Mouse (Mus musculus): ENCODE data around the gene Mndal. TPM values are rescaled to one million over a fixed set of nuclear protein-coding genes. Genes with fewer than 3 reads are reported as not detected.
"Not testable (repeated sequence)": the region's sequence is repeated elsewhere in the genome, so short reads cannot be mapped to it uniquely, and the experiment has no call there.

Gene Mndal
- polyA plus RNA-seq, 1 experiment from 2014 or later: 3.6 TPM

DNA sequence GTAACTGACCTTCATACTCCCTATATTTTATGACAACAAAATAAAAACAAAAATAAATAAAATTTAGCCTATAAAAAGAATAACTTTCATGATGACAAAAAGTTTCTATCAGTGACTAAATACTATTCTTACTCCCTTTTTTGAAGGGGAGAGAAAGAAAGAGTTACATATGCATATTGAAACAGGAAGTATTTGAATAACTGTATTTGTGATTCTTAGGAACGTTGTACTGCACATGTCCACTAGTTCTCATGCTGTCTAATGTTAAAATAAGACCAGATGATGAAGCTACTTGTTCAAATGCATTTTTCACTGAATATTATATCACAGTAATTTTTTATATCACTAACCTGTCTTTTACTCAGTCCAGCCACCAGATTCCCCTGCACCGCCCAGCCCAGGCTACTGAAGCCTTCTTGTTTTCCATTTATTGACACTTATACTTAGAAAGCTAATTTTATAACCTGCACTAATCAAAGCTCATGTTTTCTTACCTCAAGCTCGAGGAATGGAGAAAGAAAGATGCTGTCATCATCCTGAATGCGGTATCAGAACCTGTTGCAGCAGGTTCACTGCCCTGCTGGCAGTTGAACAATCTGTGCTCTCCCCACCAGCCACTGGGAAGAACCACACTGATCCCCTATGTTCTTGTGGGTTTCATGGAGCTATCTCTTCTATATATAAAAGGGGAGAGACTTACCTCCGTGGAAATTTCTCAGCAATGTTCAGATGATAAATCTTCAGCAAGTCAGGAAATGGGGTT, 62.9 kb downstream of the Mndal start:
- H3K4me1 ChIP-seq; H3K9me3 ChIP-seq; H3K27me3 ChIP-seq (replicated peaks); H3K9ac ChIP-seq; ATAC-seq (ENCODE audit: insufficient read depth, low FRiP score, low read depth); H3K4me3 ChIP-seq (replicated peaks); H3K27ac ChIP-seq; H3K4me2 ChIP-seq; H3K36me3 ChIP-seq: not testable (repeated sequence)
- WGBS: 62% methylated on average over 5 of the region's 5 CpGs

DNA sequence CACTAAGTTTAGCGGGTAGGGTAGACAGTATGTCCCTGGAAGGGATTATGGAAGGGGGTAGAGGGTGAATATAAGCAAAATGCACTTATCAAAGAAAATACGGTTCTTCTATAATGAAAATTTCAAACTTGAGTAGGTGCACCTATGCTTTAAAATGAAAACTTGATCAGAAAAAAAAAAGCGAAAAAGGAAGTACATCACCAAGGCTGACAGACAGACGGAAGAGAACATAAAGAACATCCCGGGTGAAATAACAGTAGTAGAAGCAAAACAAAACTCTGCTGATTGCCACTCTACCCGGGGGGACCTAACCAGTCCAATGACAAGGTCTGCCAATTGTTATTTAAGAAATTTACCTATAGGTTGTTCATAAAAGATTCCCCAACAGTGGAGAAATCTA, 64.0 kb downstream of the Mndal start:
- H3K9me3 ChIP-seq; H3K27me3 ChIP-seq (replicated peaks); H3K4me3 ChIP-seq (replicated peaks); H3K4me2 ChIP-seq; H3K27ac ChIP-seq; ATAC-seq (ENCODE audit: insufficient read depth, low FRiP score, low read depth); H3K9ac ChIP-seq; H3K4me1 ChIP-seq; H3K36me3 ChIP-seq: not testable (repeated sequence)
- 86% methylated on average over 6 of the region's 6 CpGs for WGBS

- not testable (repeated sequence) for H3K9me3 ChIP-seq; H3K4me2 ChIP-seq; H3K4me1 ChIP-seq; H3K36me3 ChIP-seq; ATAC-seq (ENCODE audit: insufficient read depth, low FRiP score, low read depth); H3K27ac ChIP-seq; H3K4me3 ChIP-seq (replicated peaks); H3K9ac ChIP-seq; H3K27me3 ChIP-seq (replicated peaks)
- WGBS: 82% methylated on average over 1 of the region's 1 CpGs
Observed at GRCm38 (mm10) chr1:173877125-173877524, 65.2 kb downstream of the Mndal start.

DNA sequence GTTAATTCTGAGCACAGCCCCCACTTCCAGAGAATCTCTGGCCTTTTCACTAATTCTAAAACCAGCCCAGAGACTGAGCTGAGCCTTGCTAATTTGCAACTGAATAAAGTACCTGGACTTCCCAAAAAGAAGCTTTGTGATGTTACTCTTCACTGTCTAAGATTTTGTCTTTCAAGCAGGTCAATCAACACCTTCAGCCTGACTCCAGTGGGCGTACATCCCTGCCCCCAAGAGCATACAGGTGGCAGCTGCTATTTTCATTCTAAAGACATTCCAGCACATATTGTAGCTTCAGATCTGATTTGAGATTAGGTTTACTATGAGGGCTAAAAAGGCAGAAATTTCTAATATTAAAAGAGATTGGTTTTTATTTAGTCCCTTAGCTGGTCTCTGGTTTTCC, 73.7 kb downstream of the Mndal start:
- not testable (repeated sequence) for H3K9ac ChIP-seq; H3K27ac ChIP-seq; H3K4me2 ChIP-seq; ATAC-seq (ENCODE audit: insufficient read depth, low FRiP score, low read depth); H3K27me3 ChIP-seq (replicated peaks); H3K36me3 ChIP-seq; H3K9me3 ChIP-seq; H3K4me1 ChIP-seq; H3K4me3 ChIP-seq (replicated peaks)
- 78% methylated on average over 1 of the region's 1 CpGs for WGBS

GRCm38 (mm10) chr1:173866504-173866903, 75.8 kb downstream of the Mndal start:
- peak; percentile 70 for ATAC-seq (ENCODE audit: insufficient read depth, low FRiP score, low read depth)
- no peaks in the 10 kb centered on the region for H3K9me3 ChIP-seq
- H3K27me3 ChIP-seq (replicated peaks): no peaks in the 10 kb centered on the region
- H3K9ac ChIP-seq: no peak overlapping the region
- H3K27ac ChIP-seq: no peak overlapping the region
- no peaks in the 10 kb centered on the region for H3K4me1 ChIP-seq
- no peak overlapping the region for H3K4me2 ChIP-seq
- 80% methylated on average over 12 of the region's 12 CpGs for WGBS
- H3K4me3 ChIP-seq (replicated peaks): no peak overlapping the region
- H3K36me3 ChIP-seq: no peaks in the 10 kb centered on the region

DNA sequence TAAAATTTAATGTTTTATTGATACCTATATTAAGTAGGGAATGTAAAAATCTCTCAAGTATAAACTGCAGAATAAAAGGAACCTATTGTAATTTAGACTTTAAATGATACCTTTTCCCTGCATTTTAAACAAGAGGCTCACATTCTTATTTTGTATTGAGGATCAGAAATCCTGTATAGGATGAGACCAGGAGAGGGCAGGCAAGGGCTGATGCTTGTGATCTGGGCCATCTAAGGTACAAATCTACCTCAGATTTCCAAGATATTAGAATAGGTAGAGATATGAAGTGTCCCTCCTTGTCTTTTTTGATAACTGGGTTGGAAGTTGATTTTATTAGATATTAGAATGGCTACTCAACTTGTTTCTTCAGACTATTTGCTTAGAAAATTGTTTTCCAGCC, 88.6 kb downstream of the Mndal start:
- ATAC-seq (ENCODE audit: insufficient read depth, low FRiP score, low read depth); H3K27ac ChIP-seq; H3K4me3 ChIP-seq (replicated peaks); H3K36me3 ChIP-seq; H3K4me2 ChIP-seq; H3K9ac ChIP-seq; H3K4me1 ChIP-seq; H3K27me3 ChIP-seq (replicated peaks); H3K9me3 ChIP-seq: not testable (repeated sequence)

DNA sequence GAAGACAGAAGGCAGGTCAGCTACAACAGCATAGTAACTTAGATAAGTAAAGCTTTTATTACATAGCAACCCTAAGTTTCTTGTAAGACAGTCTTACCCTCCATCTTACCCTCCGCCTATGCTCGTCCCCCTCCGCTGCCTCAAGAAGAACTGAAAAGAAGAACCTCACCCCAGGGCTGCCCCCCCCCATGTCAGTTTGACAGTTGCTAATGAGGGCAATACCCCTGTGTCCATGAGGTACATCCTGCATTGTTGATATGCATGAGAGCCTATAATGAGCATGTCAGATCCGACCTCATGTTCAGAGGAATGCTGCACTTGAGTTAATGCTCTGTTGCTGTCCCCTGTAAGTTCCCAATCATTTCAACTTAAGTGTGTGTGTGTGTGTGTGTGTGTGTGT, 89.4 kb downstream of the Mndal start:
- not testable (repeated sequence) for H3K36me3 ChIP-seq; H3K27ac ChIP-seq; H3K27me3 ChIP-seq (replicated peaks); ATAC-seq (ENCODE audit: insufficient read depth, low FRiP score, low read depth); H3K9me3 ChIP-seq; H3K4me3 ChIP-seq (replicated peaks); H3K9ac ChIP-seq; H3K4me2 ChIP-seq; H3K4me1 ChIP-seq
- 70% methylated on average over 4 of the region's 4 CpGs for WGBS

- WGBS: 77% methylated on average over 4 of the region's 4 CpGs
- H3K4me1 ChIP-seq; H3K4me2 ChIP-seq; H3K27ac ChIP-seq; H3K4me3 ChIP-seq (replicated peaks); H3K9me3 ChIP-seq; H3K27me3 ChIP-seq (replicated peaks); ATAC-seq (ENCODE audit: insufficient read depth, low FRiP score, low read depth); H3K36me3 ChIP-seq; H3K9ac ChIP-seq: not testable (repeated sequence)
Observed at GRCm38 (mm10) chr1:173846193-173846592, 96.1 kb downstream of the Mndal start.

DNA sequence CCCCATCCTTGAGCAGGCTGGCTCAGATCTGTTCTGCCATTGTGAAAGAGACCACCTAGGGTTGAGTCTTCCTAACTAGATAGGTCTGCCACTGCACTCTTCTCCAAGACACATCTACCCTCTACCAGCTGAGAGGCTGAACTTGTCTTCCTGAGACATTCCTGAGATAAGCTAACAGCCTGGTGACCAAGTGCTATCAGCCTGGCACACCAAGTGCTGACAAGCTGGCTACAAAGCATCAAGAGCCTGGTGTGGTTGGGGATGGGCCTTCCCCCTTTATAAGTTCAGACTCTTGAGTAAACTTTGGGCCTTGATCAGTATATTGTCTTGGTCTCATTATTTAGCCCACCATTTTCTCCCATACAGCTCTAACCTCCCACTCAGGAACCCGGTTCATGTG, 97.5 kb downstream of the Mndal start:
- no peak overlapping the region for H3K27ac ChIP-seq
- H3K4me1 ChIP-seq: no peaks in the 10 kb centered on the region
- WGBS: 90% methylated on average over 1 of the region's 1 CpGs
- ATAC-seq (ENCODE audit: insufficient read depth, low FRiP score, low read depth): peak; percentile 91
- H3K9me3 ChIP-seq: no peaks in the 10 kb centered on the region
- H3K36me3 ChIP-seq: no peaks in the 10 kb centered on the region
- H3K4me3 ChIP-seq (replicated peaks): no peak overlapping the region
- H3K27me3 ChIP-seq (replicated peaks): no peaks in the 10 kb centered on the region
- no peak overlapping the region for H3K9ac ChIP-seq
- H3K4me2 ChIP-seq: no peak overlapping the region

- not testable (repeated sequence) for H3K9ac ChIP-seq; H3K9me3 ChIP-seq; H3K4me1 ChIP-seq; H3K27me3 ChIP-seq (replicated peaks); H3K36me3 ChIP-seq; H3K27ac ChIP-seq; H3K4me3 ChIP-seq (replicated peaks); H3K4me2 ChIP-seq; ATAC-seq (ENCODE audit: insufficient read depth, low FRiP score, low read depth)
- WGBS: 26% methylated on average over 2 of the region's 2 CpGs
Observed at GRCm38 (mm10) chr1:173821481-173821803, 120.8 kb downstream of the Mndal start.

DNA sequence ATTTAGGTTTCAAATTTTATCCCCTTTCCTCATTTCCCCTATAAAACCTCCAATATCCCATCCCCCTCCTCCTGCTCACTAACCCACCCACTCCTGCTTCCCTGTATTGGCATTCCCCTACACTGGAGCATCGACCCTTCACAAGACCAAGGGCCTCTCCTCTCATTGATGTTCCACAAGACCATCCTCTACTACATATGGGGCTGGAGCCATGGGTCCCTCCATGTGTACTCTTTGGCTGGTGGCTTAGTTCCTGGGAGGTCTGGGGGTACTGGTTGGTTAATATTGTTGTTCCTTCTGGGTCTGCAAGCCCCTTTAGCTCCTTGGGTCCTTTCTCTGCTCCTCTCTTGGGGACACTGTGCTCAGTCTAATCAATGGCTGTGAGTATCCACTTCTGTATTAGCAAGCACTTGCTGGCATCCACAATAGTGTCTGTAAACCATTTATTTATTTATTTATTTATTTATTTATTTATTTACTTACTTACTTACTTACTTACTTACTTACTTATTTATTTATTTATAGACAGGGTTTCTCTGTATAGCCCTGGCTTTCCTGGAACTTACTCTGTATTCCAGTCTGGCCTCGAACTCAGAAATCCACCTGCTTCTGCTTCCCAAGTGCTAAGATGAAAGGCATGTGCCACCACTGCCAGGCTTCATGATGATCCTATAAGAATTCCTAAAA, 121.4 kb downstream of the Mndal start:
- H3K27me3 ChIP-seq (replicated peaks); H3K36me3 ChIP-seq; H3K4me1 ChIP-seq; H3K4me3 ChIP-seq (replicated peaks); H3K9ac ChIP-seq; H3K9me3 ChIP-seq; ATAC-seq (ENCODE audit: insufficient read depth, low FRiP score, low read depth); H3K4me2 ChIP-seq; H3K27ac ChIP-seq: not testable (repeated sequence)
- 76% methylated on average over 2 of the region's 2 CpGs for WGBS

DNA sequence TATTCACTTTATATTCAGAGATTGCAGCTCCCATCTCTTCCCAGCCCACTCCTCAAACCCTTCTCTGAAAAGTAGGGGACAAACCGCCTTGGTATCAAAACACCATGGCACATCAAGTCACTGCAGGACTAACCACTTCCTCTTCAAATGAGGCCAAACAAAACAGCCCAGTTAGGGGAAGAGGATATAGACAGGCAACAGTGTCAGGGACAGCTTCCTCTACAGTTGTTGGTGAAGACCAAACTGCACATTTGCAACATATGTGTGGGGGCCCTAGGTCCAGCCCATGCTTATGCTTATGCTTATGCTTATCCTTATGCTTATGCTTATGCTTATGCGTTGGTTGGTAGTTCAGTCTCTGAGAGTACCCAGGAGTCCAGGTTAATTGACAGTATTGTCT, 133.0 kb downstream of the Mndal start:
- H3K27ac ChIP-seq; H3K27me3 ChIP-seq (replicated peaks); H3K4me2 ChIP-seq; ATAC-seq (ENCODE audit: insufficient read depth, low FRiP score, low read depth); H3K36me3 ChIP-seq; H3K4me1 ChIP-seq; H3K4me3 ChIP-seq (replicated peaks); H3K9ac ChIP-seq; H3K9me3 ChIP-seq: not testable (repeated sequence)
- WGBS: 76% methylated on average over 2 of the region's 2 CpGs

All from stomach, embryonic 15.5 days (tissue).